8 mouse cellular contexts compared by ENCODE assay signal in genomic region chr6:127541617-127542374, GRCm38 (mm10). TPM values are rescaled to one million over a fixed set of nuclear protein-coding genes. Genes with fewer than 3 reads are reported as not detected.
DNase-seq lines count a peak whose midpoint lies in the region; ATAC-seq and TF ChIP-seq lines count a peak whose summit lies in the region.

No protein-coding gene starts in this region.

- H3K9ac ChIP-seq in liver, adult 2 months (ENCODE audit: low read depth, low read length): no peak overlapping the region
- no peak overlapping the region for H3K9ac ChIP-seq in liver, embryonic 12.5 days
- no peak overlapping the region for H3K9ac ChIP-seq in forebrain, embryonic 13.5 days
- H3K9ac ChIP-seq in hindbrain, embryonic 14.5 days: no peak overlapping the region
- no peak overlapping the region for H3K9ac ChIP-seq in midbrain, embryonic 12.5 days (replicated peaks)
- H3K9ac ChIP-seq in stomach, postnatal 0 days (ENCODE audit: low read length): no peak overlapping the region

- WGBS in liver, adult 2 months: 36% methylated on average over 18 of the region's 18 CpGs
- 30% methylated on average over 18 of the region's 18 CpGs for WGBS in liver, embryonic 12.5 days (ENCODE audit: insufficient replicate concordance)
- 35% methylated on average over 18 of the region's 18 CpGs for WGBS in forebrain, embryonic 13.5 days
- WGBS in hindbrain, embryonic 14.5 days: 33% methylated on average over 18 of the region's 18 CpGs
- WGBS in midbrain, embryonic 12.5 days: 36% methylated on average over 18 of the region's 18 CpGs
- WGBS in stomach, postnatal 0 days: 35% methylated on average over 18 of the region's 18 CpGs

- no peak for TF ChIP-seq POLR2A in liver, adult 2 months (IDR thresholded peaks at IDR 0.05; ENCODE audit: extremely low read depth, insufficient read depth, low read length)

- 0 out of 2 replicates have a peak, but pooled peaks cover 2% of the 10 kb centered on the region for H3K27me3 ChIP-seq in liver, adult 2 months (ENCODE audit: control insufficient read depth, insufficient read depth, low read length)
- H3K27me3 ChIP-seq in liver, embryonic 12.5 days (replicated peaks): peaks cover 23% of the 10 kb centered on the region
- peaks cover 6% of the 10 kb centered on the region; the same call in 1 of the 2 replicates for H3K27me3 ChIP-seq in forebrain, embryonic 13.5 days
- no peaks in the 10 kb centered on the region for H3K27me3 ChIP-seq in hindbrain, embryonic 14.5 days (ENCODE audit: control insufficient read depth, insufficient read depth, low read length)
- H3K27me3 ChIP-seq in midbrain, embryonic 12.5 days: peaks cover 18% of the 10 kb centered on the region; the same call in 1 of the 2 replicates
- no peaks in the 10 kb centered on the region for H3K27me3 ChIP-seq in stomach, postnatal 0 days (ENCODE audit: control insufficient read depth, insufficient read depth, low read length)

- peak; percentile 63 for DNase-seq in liver, adult 2 months (ENCODE audit: extremely low read depth, low read depth, low spot score)
- peak; percentile 11 for DNase-seq in c-Kit-negative CD71-positive TER-119-positive erythroid progenitor cells, embryonic 14.5 days (ENCODE audit: low read depth, low spot score)
- peak; percentile 93 for DNase-seq in hindbrain, embryonic 14.5 days (ENCODE audit: low spot score)
- DNase-seq in layer of hippocampus, postnatal 14 days (ENCODE audit: low spot score in 2 of 2): peak; percentile 61 to 83
- peak; percentile 44 for DNase-seq in stomach, postnatal 0 days (ENCODE audit: low spot score)

- TF ChIP-seq EP300 in stomach, postnatal 0 days (optimal IDR thresholded peaks at IDR 0.05): no peak

- ATAC-seq in liver, embryonic 12.5 days: no peak
- peak; percentile 78 for ATAC-seq in forebrain, embryonic 13.5 days
- peak; percentile 80 for ATAC-seq in hindbrain, embryonic 14.5 days (ENCODE audit: low FRiP score)
- ATAC-seq in midbrain, embryonic 12.5 days (ENCODE audit: low FRiP score, low read depth): peak; percentile 68
- no peak for ATAC-seq in stomach, postnatal 0 days (ENCODE audit: low FRiP score, low TSS enrichment)

- no peaks in the 10 kb centered on the region for H3K36me3 ChIP-seq in liver, adult 2 months (ENCODE audit: control insufficient read depth, insufficient read depth, low read length)
- no peaks in the 10 kb centered on the region for H3K36me3 ChIP-seq in liver, embryonic 12.5 days
- no peaks in the 10 kb centered on the region for H3K36me3 ChIP-seq in forebrain, embryonic 13.5 days (ENCODE audit: poor library complexity, severe bottlenecking)
- no peaks in the 10 kb centered on the region for H3K36me3 ChIP-seq in hindbrain, embryonic 14.5 days (replicated peaks; ENCODE audit: control insufficient read depth, insufficient read depth)
- H3K36me3 ChIP-seq in midbrain, embryonic 12.5 days: no peaks in the 10 kb centered on the region
- H3K36me3 ChIP-seq in stomach, postnatal 0 days (ENCODE audit: control insufficient read depth, insufficient read depth, low read length): no peaks in the 10 kb centered on the region

- no peaks in the 10 kb centered on the region for H3K79me2 ChIP-seq in liver, adult 2 months (ENCODE audit: control insufficient read depth, insufficient read depth, low read length)

- H3K27ac ChIP-seq in liver, adult 2 months (replicated peaks; ENCODE audit: insufficient read depth, low read depth, low read length): no peak overlapping the region
- H3K27ac ChIP-seq in liver, embryonic 12.5 days: no peak overlapping the region
- no peak overlapping the region for H3K27ac ChIP-seq in forebrain, embryonic 13.5 days
- no peak overlapping the region for H3K27ac ChIP-seq in hindbrain, embryonic 14.5 days
- no peak overlapping the region for H3K27ac ChIP-seq in midbrain, embryonic 12.5 days (replicated peaks)
- no peak overlapping the region for H3K27ac ChIP-seq in stomach, postnatal 0 days (replicated peaks)

- no peak overlapping the region for H3K4me2 ChIP-seq in liver, embryonic 12.5 days
- H3K4me2 ChIP-seq in forebrain, embryonic 13.5 days: no peak overlapping the region
- no peak overlapping the region for H3K4me2 ChIP-seq in hindbrain, embryonic 14.5 days (replicated peaks)
- no peak overlapping the region for H3K4me2 ChIP-seq in midbrain, embryonic 12.5 days (replicated peaks)
- H3K4me2 ChIP-seq in stomach, postnatal 0 days (replicated peaks; ENCODE audit: low read depth): no peak overlapping the region

- H3K9me3 ChIP-seq in liver, embryonic 12.5 days (replicated peaks): no peaks in the 10 kb centered on the region
- H3K9me3 ChIP-seq in forebrain, embryonic 13.5 days (replicated peaks): no peaks in the 10 kb centered on the region
- H3K9me3 ChIP-seq in hindbrain, embryonic 14.5 days (ENCODE audit: control insufficient read depth, low read length): no peaks in the 10 kb centered on the region
- H3K9me3 ChIP-seq in midbrain, embryonic 12.5 days: no peaks in the 10 kb centered on the region
- H3K9me3 ChIP-seq in stomach, postnatal 0 days (ENCODE audit: control insufficient read depth, low read length): no peaks in the 10 kb centered on the region

- H3K4me1 ChIP-seq in liver, adult 2 months (ENCODE audit: control insufficient read depth, insufficient read depth, low read length): no peaks in the 10 kb centered on the region
- H3K4me1 ChIP-seq in liver, embryonic 12.5 days: no peaks in the 10 kb centered on the region
- H3K4me1 ChIP-seq in forebrain, embryonic 13.5 days: no peaks in the 10 kb centered on the region
- 0 out of 2 replicates have a peak, but pooled peaks cover 4% of the 10 kb centered on the region for H3K4me1 ChIP-seq in hindbrain, embryonic 14.5 days (replicated peaks; ENCODE audit: control insufficient read depth, insufficient read depth, low read length)
- no peaks in the 10 kb centered on the region; the same call in 1 of the 2 replicates for H3K4me1 ChIP-seq in midbrain, embryonic 12.5 days
- no peaks in the 10 kb centered on the region for H3K4me1 ChIP-seq in stomach, postnatal 0 days (replicated peaks; ENCODE audit: control insufficient read depth, insufficient read depth)

- no peak overlapping the region for H3K4me3 ChIP-seq in liver, adult 2 months (ENCODE audit: insufficient read depth, low read depth, low read length)
- no peak overlapping the region for H3K4me3 ChIP-seq in liver, embryonic 12.5 days
- H3K4me3 ChIP-seq in forebrain, embryonic 13.5 days: no peak overlapping the region
- no peak overlapping the region for H3K4me3 ChIP-seq in hindbrain, embryonic 14.5 days (replicated peaks; ENCODE audit: low read length)
- no peak overlapping the region for H3K4me3 ChIP-seq in midbrain, embryonic 12.5 days
- no peak overlapping the region for H3K4me3 ChIP-seq in stomach, postnatal 0 days (ENCODE audit: low read depth, low read length)

- peak; percentile 22; the same call in 1 of the 2 replicates for TF ChIP-seq CTCF in liver, adult 2 months (IDR thresholded peaks at IDR 0.05; ENCODE audit: low read depth, low read length)
- peak; percentile 90 for TF ChIP-seq CTCF in stomach, postnatal 0 days (IDR thresholded peaks at IDR 0.05; ENCODE audit: low read depth)

RNA-seq across cellular contexts. Expression of gene Cracr2a, which starts 19.3 kb away (rescaled TPM):
- total RNA-seq in liver, adult 2 months (2014; rRNA removed): 0.09 and 0.13 TPM in 2 replicates
- polyA plus RNA-seq in liver, adult 2 months (2012; rRNA removed): 0.02 and 0.07 TPM in 2 replicates
- polyA plus RNA-seq in liver, embryonic 12.5 days (2016; fragmentation: Nextera tagmentation; extraction: Ambion mirVana): 1.3 and 1.7 TPM in 2 replicates
- polyA plus RNA-seq in forebrain, embryonic 13.5 days (2015; fragmentation: Nextera tagmentation; extraction: Ambion mirVana): 0.19 and 0.53 TPM in 2 replicates
- 0.43 and 0.94 TPM in 2 replicates for polyA plus RNA-seq in hindbrain, embryonic 14.5 days (2014; fragmentation: Nextera tagmentation; extraction: Ambion mirVana)
- 1 to 10 TPM; 1.3 to 1.6 TPM for total RNA-seq in layer of hippocampus, postnatal 14 days (2021)
- polyA plus RNA-seq in midbrain, embryonic 12.5 days (2016; fragmentation: Nextera tagmentation; extraction: Ambion mirVana): 0.82 and 1.1 TPM in 2 replicates
- 0.74 and 0.96 TPM in 2 replicates for polyA plus RNA-seq in stomach, postnatal 0 days (2015; fragmentation: Nextera tagmentation; extraction: Ambion mirVana)

Comparison
In these comparisons a context has a peak if more than half of its experiments do, and no peak if none do; other contexts are left out.
1. DNase-seq: peak in every context shown above with its lines; median percentile 93 in hindbrain, embryonic 14.5 days; 72 in layer of hippocampus, postnatal 14 days; 63 in liver, adult 2 months; 44 in stomach, postnatal 0 days; 11 in c-Kit-negative CD71-positive TER-119-positive erythroid progenitor cells, embryonic 14.5 days.
2. ATAC-seq: peak in forebrain, embryonic 13.5 days (single experiment), hindbrain, embryonic 14.5 days (single experiment) and midbrain, embryonic 12.5 days (single experiment); none in liver, embryonic 12.5 days (single experiment) and stomach, postnatal 0 days (single experiment).